Comparison of ENCODE assay signal across 10 mouse cellular contexts in the genomic region with DNA sequence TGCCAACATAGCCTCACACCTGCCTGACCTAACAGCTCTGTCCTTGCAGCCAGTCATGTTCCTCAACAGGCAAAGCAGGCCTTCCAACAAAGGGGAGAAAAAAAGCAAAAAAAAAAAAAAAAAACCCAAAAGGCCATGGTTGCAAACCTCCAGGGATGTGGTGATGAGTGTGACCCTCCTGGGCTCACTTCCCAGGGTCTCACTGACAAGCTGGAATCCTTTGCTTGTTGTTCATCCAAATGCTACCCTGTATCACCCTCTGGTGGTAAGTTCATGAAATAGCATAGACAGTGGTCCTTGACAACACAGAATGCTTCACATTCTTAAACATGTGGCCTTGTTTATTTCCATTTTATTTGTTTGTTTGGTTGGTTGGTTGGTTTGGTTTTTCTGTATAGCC.
DNase-seq lines count a peak whose midpoint lies in the region; ATAC-seq and TF ChIP-seq lines count a peak whose summit lies in the region.
"Had no signal": no experiment of that assay in that cellular context is flagged by ENCODE, and none has a peak within 500 bp of the region (broad histone marks: within the 10 kb centered on the region; RNA-seq: fewer than 3 reads in every experiment).

No protein-coding gene starts in this region.

- no peaks in the 10 kb centered on the region for H3K4me1 ChIP-seq in ES-E14 (ENCODE audit: control insufficient read depth in 2 of 2, insufficient read depth in 2 of 2, low read length in 2 of 2, poor library complexity in 1 of 2)
- no peaks in the 10 kb centered on the region for H3K4me1 ChIP-seq in intestine, postnatal 0 days (replicated peaks; ENCODE audit: control insufficient read depth, insufficient read depth, low read length)
- H3K4me1 ChIP-seq: embryonic facial prominence, embryonic 12.5 days had no signal

- H3K27ac ChIP-seq in ES-E14 (ENCODE audit: insufficient read depth, low read depth, low read length, poor library complexity, severe bottlenecking), result no peak overlapping the region
- no peak overlapping the region for H3K27ac ChIP-seq in intestine, postnatal 0 days (ENCODE audit: low read depth, low read length)
- H3K27ac ChIP-seq: embryonic facial prominence, embryonic 12.5 days; macrophage had no signal

- H3K27me3 ChIP-seq in intestine, postnatal 0 days (replicated peaks; ENCODE audit: control insufficient read depth, insufficient read depth, low read length), result no peaks in the 10 kb centered on the region
- no peaks in the 10 kb centered on the region for H3K27me3 ChIP-seq in splenic B cell, adult 2 months (ENCODE audit: control insufficient read depth, insufficient read depth, low read length, poor library complexity, severe bottlenecking)
- H3K27me3 ChIP-seq: embryonic facial prominence, embryonic 12.5 days had no signal

- no peaks in the 10 kb centered on the region for H3K9me3 ChIP-seq in ES-E14 (ENCODE audit: control insufficient read depth, insufficient read depth, low read depth, low read length)
- H3K9me3 ChIP-seq in intestine, postnatal 0 days (ENCODE audit: control insufficient read depth), result no peaks in the 10 kb centered on the region
- H3K9me3 ChIP-seq: embryonic facial prominence, embryonic 12.5 days had no signal

- TF ChIP-seq CTCF in intestine, postnatal 0 days (IDR thresholded peaks at IDR 0.05; ENCODE audit: low read depth), result peak; percentile 88

- no peaks in the 10 kb centered on the region for H3K36me3 ChIP-seq in ES-E14 (ENCODE audit: control insufficient read depth, insufficient read depth, low read length, poor library complexity, severe bottlenecking)
- no peaks in the 10 kb centered on the region for H3K36me3 ChIP-seq in intestine, postnatal 0 days (ENCODE audit: control insufficient read depth, insufficient read depth)
- H3K36me3 ChIP-seq in splenic B cell, adult 2 months (ENCODE audit: control insufficient read depth, insufficient read depth, low read length, poor library complexity, severe bottlenecking), result no peaks in the 10 kb centered on the region
- H3K36me3 ChIP-seq: embryonic facial prominence, embryonic 12.5 days had no signal

- in situ Hi-C loops in ES-E14 (cut with MboI; ENCODE audit: low sequenced_read_pairs in 2 of 2, unreplicated experiment in 2 of 2), result loop anchor here in 1 of 2 experiments (25.0 kb wide), 1 partner anchor 277 kb away; a partner anchor contains a TSS

- no peak overlapping the region for H3K4me2 ChIP-seq in intestine, postnatal 0 days (replicated peaks; ENCODE audit: low read depth)
- H3K4me2 ChIP-seq: embryonic facial prominence, embryonic 12.5 days had no signal

- H3K9ac ChIP-seq in ES-E14 (ENCODE audit: insufficient read depth, low read depth, low read length, poor library complexity, severe bottlenecking), result no peak overlapping the region
- no peak overlapping the region for H3K9ac ChIP-seq in intestine, postnatal 0 days (ENCODE audit: low read depth, low read length)
- H3K9ac ChIP-seq: embryonic facial prominence, embryonic 12.5 days had no signal

- no peak overlapping the region for H3K4me3 ChIP-seq in ES-E14 (ENCODE audit: insufficient read depth in 1 of 2, low read depth in 1 of 2, low read length in 2 of 2, poor library complexity in 1 of 2, severe bottlenecking in 1 of 2)
- no peak overlapping the region for H3K4me3 ChIP-seq in intestine, postnatal 0 days (ENCODE audit: low read depth, low read length)
- H3K4me3 ChIP-seq: embryonic facial prominence, embryonic 12.5 days had no signal

- DNase-seq in kidney, adult 9 months, result peak; percentile 9
- DNase-seq in kidney, adult 11 months, result no peak
- no peak for DNase-seq in ES-E14 (ENCODE audit: low read depth, low spot score)
- DNase-seq in cerebellum, adult 9-11 months, result peak; percentile 31
- DNase-seq in splenic B cell, adult 2 months (ENCODE audit: low read depth, low spot score), result peak; percentile 9
- no peak for DNase-seq in frontal cortex, postnatal 25 days (ENCODE audit: low spot score in 2 of 2)
- no peak for DNase-seq in gastrocnemius, adult 18-20 months (ENCODE audit: low spot score)

- ATAC-seq in intestine, postnatal 0 days, result no peak

TF ChIP-seq in ES-E14, 5 proteins besides CTCF, POLR2A, EP300 and RAD21:
- TF ChIP-seq MAFK (IDR thresholded peaks at IDR 0.05; ENCODE audit: insufficient read depth, low read depth, low read length), result no peak
- peak; percentile 85 for TF ChIP-seq ZC3H11A (IDR thresholded peaks at IDR 0.05; ENCODE audit: borderline replicate concordance, low read depth, low read length)

Comparison
In these comparisons a context has a peak if more than half of its experiments do, and no peak if none do; other contexts are left out.
1. DNase-seq: peak in kidney, adult 9 months (single experiment), cerebellum, adult 9-11 months (single experiment) and splenic B cell, adult 2 months (single experiment); none in kidney, adult 11 months (single experiment), ES-E14 (single experiment), frontal cortex, postnatal 25 days (0 of 2) and gastrocnemius, adult 18-20 months (single experiment).